Mouse (Mus musculus) gastrocnemius, postnatal 36 days (tissue): Measurements from ENCODE around the gene Tpsab1. TPM values are rescaled to one million over a fixed set of nuclear protein-coding genes. Genes with fewer than 3 reads are reported as not detected.

Source experiments
- total RNA-seq, 2 experiments: library from RNA; stranded (reverse); gene quantifications; 2 replicates each; pipeline ENCODE4 v1.2.3; 2021

Gene Tpsab1
- total RNA-seq, 2 experiments from 2014 or later, result 1.1 to 1.3 TPM

Other genes with a start within 250 kb of the Tpsab1 start
- 1 to 10 TPM; 4.2 to 6.1 TPM for gene Telo2, start 229.6 kb downstream of the Tpsab1 start, total RNA-seq
- 1 to 10 TPM; 3.7 to 4.3 TPM for gene Ptx4, start 224.8 kb downstream of the Tpsab1 start, total RNA-seq
- 10 to 100 TPM; 13.7 to 14.9 TPM for gene Clcn7, start 212.2 kb downstream of the Tpsab1 start, total RNA-seq
- gene Ccdc154, start 183.1 kb downstream of the Tpsab1 start, total RNA-seq, result not detected
- not detected for gene Gm38655, start 170.1 kb downstream of the Tpsab1 start, total RNA-seq
- 10 to 100 TPM; 12.3 to 13.8 TPM for gene BC003965, start 161.0 kb downstream of the Tpsab1 start, total RNA-seq
- 1 to 10 TPM; 4.9 to 5.6 TPM for gene Unkl, start 157.2 kb downstream of the Tpsab1 start, total RNA-seq
- 10 to 100 TPM; 13.8 to 14.1 TPM for gene Gnptg, start 105.4 kb downstream of the Tpsab1 start, total RNA-seq
- gene Tsr3, start 105.4 kb downstream of the Tpsab1 start, total RNA-seq, result 10 to 100 TPM; 15.8 to 18.4 TPM
- gene Baiap3, start 89.2 kb downstream of the Tpsab1 start, total RNA-seq, result not detected
- gene Ube2i, start 70.9 kb downstream of the Tpsab1 start, total RNA-seq, result 10 to 100 TPM; 55.0 to 60.6 TPM
- under 1 TPM; 0.20 to 0.36 TPM for gene Prss34, start 47.2 kb downstream of the Tpsab1 start, total RNA-seq
- gene Prss28, start 36.9 kb downstream of the Tpsab1 start, total RNA-seq, result not detected
- gene Prss29, start 26.9 kb downstream of the Tpsab1 start, total RNA-seq, result not detected
- 1 to 10 TPM; 2.7 to 3.5 TPM for gene Tpsb2, start 20.7 kb upstream of the Tpsab1 start, total RNA-seq
- gene Tpsg1, start 23.7 kb upstream of the Tpsab1 start, total RNA-seq, result under 1 TPM in 1 of 2 experiments, not detected in 1; 0.26 TPM
- 1 to 10 TPM in 1 of 2 experiments, under 1 TPM in 1; 0.94 to 1.2 TPM for gene Cacna1h, start 88.2 kb upstream of the Tpsab1 start, total RNA-seq
- gene Tekt4, start 109.1 kb upstream of the Tpsab1 start, total RNA-seq, result not detected
- not detected for gene Sstr5, start 151.7 kb upstream of the Tpsab1 start, total RNA-seq
- 1 to 10 TPM; 1.9 to 2.0 TPM for gene Sox8, start 225.1 kb upstream of the Tpsab1 start, total RNA-seq
- 10 to 100 TPM; 13.1 to 13.9 TPM for gene Lmf1, start 233.5 kb upstream of the Tpsab1 start, total RNA-seq